Mouse (Mus musculus) kidney, embryonic 15.5 days (tissue): ENCODE data around the gene Svs3b. TPM values are rescaled to one million over a fixed set of nuclear protein-coding genes. Genes with fewer than 3 reads are reported as not detected.

Experiments used
- polyA plus RNA-seq: library from polyadenylated mRNA; unstranded; fragments of >200 nt; fragmentation: Nextera tagmentation; extraction: Ambion mirVana; gene quantifications from 2 replicates; pipeline ENCODE4 v1.2.1, GENCODE M21; 2015

Svs3b gene
- polyA plus RNA-seq, 1 experiment from 2014 or later = not detected

Other genes with a start within 250 kb of the Svs3b start
- 2.4 and 4.1 TPM in 2 replicates for gene Pabpc1l, start 231.2 kb downstream of the Svs3b start, polyA plus RNA-seq
- gene Stk4, start 186.3 kb downstream of the Svs3b start, polyA plus RNA-seq = 21.0 and 23.4 TPM in 2 replicates
- gene Tomm34, start 185.5 kb downstream of the Svs3b start, polyA plus RNA-seq = 60.8 and 64.9 TPM in 2 replicates
- gene Kcns1, start 85.5 kb downstream of the Svs3b start, polyA plus RNA-seq = 0.23 and 0.28 TPM in 2 replicates
- 0.13 TPM in 1 of 2 replicates, not detected in the other for gene Wfdc5, start 73.9 kb downstream of the Svs3b start, polyA plus RNA-seq
- 0.55 TPM in 1 of 2 replicates, not detected in the other for gene Wfdc12, start 66.0 kb downstream of the Svs3b start, polyA plus RNA-seq
- gene Wfdc15a, start 56.5 kb downstream of the Svs3b start, polyA plus RNA-seq = not detected in 2 replicates
- gene Wfdc15b, start 35.0 kb downstream of the Svs3b start, polyA plus RNA-seq = 70.1 and 91.1 TPM in 2 replicates
- not detected in 2 replicates for gene Svs2, start 18.2 kb downstream of the Svs3b start, polyA plus RNA-seq
- not detected in 2 replicates for gene Svs4, start 21.8 kb upstream of the Svs3b start, polyA plus RNA-seq
- not detected in 2 replicates for gene Svs3a, start 32.6 kb upstream of the Svs3b start, polyA plus RNA-seq
- not detected in 2 replicates for gene Svs6, start 60.1 kb upstream of the Svs3b start, polyA plus RNA-seq
- not detected in 2 replicates for gene Svs5, start 76.1 kb upstream of the Svs3b start, polyA plus RNA-seq
- gene Slpi, start 132.5 kb upstream of the Svs3b start, polyA plus RNA-seq = 2.4 and 2.7 TPM in 2 replicates
- gene Rbpjl, start 146.5 kb upstream of the Svs3b start, polyA plus RNA-seq = 0.05 and 0.08 TPM in 2 replicates
- 1.1 and 2.4 TPM in 2 replicates for gene Matn4, start 148.5 kb upstream of the Svs3b start, polyA plus RNA-seq
- gene Sdc4, start 187.2 kb upstream of the Svs3b start, polyA plus RNA-seq = 149 and 161 TPM in 2 replicates
- 59.2 and 64.2 TPM in 2 replicates for gene Sys1, start 200.3 kb upstream of the Svs3b start, polyA plus RNA-seq
- 7.7 and 8.3 TPM in 2 replicates for gene Gm20458, start 204.3 kb upstream of the Svs3b start, polyA plus RNA-seq
- not detected in 2 replicates for gene Trp53tg5, start 217.1 kb upstream of the Svs3b start, polyA plus RNA-seq
- gene Dbndd2, start 229.5 kb upstream of the Svs3b start, polyA plus RNA-seq = 13.0 and 14.0 TPM in 2 replicates
- 65.1 and 69.6 TPM in 2 replicates for gene Pigt, start 240.9 kb upstream of the Svs3b start, polyA plus RNA-seq